Mouse (Mus musculus): Measurements from ENCODE around the gene Samd4b.

Gene Samd4b

DNA sequence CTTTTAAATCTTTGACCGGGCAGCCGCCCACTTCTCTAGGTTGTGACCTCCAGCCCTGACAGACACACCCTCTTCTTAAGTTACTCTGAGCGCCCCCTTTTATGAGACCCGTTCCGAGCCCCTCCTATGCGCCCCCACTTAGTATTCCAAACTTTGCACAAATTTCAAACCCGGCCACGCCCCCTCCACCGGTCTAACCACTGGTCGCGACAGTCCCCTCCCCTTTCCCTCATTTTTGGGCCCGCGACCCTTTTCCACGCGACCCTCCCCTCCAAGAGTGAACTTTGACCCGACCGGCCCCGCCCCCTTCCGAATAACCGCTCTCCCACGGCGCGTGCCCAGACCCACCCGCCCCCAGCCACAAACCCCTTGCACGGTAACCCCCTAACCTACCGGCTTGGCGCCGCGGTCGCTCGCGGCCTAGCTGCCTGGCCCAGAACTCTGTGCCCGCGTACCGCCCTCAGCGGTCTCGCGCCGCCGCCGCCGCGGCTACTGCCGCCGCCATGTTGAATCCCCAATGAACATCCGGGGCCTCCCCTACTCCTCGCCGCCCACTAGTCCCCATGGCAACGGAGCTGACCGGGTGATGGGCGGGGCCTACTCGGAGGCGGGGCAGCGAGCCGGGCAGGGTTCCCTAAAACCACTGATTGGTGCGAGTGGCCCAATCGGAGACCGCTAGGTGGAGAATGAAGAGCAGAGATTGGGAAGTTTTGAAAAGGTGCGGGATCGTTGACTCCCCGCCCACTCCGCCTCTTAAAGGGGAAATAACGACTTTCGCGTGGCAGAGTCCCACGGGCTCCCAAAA, at the start of gene Samd4b, which contains the start of gene Pak4:
TSS of gene Samd4b (minus strand) at position 503 of the 805 bp plus-strand sequence.
TSS of gene Pak4 (minus strand) at position 544 of the 805 bp plus-strand sequence.
- peak; percentile 99 for DNase-seq (ENCODE audit: low read depth)

DNA sequence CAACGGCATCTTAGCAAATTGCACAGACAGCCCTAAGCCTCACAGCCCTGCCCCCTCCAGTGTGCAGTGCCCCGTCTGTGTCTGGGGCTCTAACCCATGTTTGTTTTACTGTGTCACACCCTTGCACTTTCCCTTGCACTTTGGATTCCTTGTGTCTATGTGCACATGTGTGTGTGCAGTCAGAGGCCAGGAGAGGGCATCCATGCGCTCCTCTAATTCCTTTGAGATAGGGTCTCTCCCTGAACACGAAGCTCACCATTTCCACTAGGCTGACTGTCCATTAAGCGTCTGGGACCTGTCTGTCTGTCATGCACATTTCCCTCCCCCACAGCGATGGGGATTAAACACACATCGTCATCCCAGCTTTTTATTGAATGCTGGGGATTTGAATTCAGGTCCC, 49.1 kb upstream of the Samd4b start:
- no peak for DNase-seq (ENCODE audit: low read depth)

DNA sequence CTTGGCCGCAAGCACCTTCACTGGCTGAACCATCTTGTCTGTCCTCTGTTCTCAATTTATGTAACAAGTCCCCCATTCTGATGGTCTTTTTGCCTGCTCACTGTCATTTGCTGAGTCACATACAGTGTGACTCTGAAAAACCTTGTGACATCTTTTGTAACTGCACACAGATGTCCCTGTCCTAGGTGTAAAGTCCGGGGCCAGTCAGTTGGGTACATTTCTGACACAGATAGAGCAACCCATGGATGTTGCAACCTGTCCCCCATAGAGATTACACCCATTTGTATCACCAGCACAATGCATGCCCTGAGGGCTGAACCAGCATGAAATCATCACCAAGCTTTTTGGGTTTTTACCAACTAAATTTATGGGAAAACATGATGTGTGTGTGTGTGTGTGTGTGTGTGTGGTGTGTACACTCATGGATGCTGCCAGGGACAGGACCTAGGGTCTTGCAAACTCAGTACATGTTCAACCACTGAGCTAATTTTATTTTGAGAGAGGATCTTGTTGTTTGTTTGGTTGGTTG, 48.1 kb upstream of the Samd4b start:
- DNase-seq (ENCODE audit: low read depth): peak; percentile 59

DNA sequence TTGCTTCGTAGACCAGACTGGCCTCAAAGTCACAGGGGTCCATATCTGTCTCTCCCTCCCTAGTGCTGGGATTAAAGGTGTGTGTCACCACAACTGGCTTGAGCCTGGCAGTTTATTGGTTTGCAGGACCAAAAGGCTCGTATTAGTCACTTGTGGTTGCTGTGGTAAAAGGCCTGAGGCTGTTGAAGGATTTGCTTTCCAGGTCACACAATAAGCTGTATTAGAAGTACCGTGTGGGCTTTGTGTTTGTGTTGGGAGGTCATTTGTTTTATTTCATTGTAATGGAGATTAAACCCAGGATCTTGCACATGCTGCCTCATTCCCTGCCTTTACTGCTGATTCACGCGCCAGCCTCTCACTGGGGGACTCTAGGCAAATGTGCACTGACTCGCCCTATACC, 47.4 kb upstream of the Samd4b start:
- DNase-seq (ENCODE audit: low read depth): no peak

DNA sequence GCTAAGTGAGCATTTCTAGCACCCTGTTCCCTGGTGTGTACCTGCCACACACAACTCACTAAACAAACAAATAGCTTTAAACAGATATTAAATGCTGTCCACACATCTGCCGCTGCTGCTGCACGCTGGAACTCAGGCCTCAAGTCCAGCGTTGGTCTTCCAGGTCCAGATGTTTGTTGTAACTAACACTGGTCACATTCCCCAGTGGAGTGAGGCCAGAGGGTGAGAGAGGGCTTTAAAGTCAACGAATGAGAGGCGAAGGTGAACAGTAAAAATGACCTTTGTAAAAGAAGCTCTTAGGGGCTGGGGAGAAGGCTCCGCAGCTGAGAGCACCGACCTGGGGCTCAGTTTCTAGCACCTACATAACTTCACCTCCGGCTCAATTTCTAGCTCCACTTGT, 43.6 kb upstream of the Samd4b start:
- no peak for DNase-seq (ENCODE audit: low read depth)

DNA sequence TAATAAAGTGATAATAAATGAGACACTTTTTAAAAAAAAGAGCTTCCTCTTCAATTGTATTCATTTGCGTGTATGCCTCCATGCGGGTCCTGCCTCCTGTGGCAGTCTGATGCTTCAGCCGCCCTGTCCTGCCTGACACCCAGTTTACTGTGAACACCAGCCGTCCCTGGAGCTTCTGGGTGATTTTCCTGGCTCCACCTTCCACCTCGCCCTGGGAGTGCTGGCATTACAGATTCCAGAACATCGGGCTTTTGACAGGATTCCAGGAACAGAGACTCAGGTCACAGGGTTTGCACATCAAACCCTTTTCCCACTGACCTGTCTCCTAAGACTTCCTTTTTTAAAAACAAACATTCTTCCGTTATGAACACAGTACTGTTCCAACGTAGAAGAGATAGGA, 39.6 kb upstream of the Samd4b start:
- no peak for DNase-seq (ENCODE audit: low read depth)

DNA sequence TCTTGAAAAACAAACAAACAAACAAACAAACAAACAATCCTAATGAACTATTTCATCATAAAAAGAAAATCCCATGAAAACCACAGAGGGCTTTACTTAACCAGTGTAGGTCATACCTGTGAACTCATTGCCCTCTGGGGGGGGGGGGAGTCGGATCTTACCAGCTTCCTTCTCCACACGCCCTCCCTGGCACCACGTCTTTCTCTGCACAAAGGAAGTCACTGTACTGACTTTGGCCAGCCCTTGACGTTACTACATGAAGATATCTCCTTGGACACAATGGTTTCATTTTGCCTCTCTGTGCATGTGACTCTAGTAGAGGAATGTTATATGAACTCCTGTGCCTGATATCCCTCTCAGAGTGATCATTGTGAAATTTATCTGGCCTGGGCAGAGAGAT, 36.2 kb upstream of the Samd4b start:
- DNase-seq (ENCODE audit: low read depth): peak; percentile 16

DNA sequence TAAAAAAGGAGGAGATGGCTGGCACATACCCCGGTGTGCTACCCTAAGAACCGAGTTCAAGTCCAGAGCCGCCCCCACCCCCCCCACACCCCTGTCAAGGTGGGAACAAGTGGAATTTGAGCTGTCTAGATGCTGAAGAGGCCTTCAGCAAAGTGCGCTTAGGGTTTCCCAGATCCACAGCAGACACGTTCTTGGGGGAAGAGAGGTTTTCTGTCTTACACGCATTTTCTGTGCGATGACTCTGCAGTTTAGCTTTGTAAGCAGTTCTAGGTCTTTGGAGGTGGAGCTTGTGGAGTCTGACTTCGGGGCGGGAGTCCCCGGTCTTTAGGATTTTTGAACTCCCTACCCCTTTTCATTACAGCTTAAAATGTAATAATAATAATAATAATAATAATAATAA, 33.1 kb upstream of the Samd4b start, which contains the start of gene Acp7:
TSS of gene Acp7 (minus strand) at position 260 of the 400 bp plus-strand sequence.
- DNase-seq (ENCODE audit: low read depth): no peak

DNA sequence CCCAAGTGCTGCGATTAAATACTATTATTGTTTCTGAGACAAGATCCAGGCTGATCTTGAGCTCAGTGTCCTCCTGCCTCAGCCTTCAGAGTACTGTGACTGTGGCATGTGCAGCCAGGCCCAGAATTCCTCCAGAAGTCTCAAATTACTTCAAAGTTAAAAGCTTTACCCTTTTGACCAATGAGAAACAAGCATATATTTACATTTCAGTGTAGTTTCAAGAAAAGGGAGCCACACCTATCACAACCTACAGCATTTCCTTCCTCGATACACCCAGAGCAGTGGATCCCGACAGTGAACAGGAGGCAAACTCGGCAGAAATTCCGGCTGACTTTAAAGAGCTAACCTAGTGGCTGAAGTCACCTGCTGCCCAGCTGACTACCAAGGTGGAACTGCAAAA, 26.8 kb upstream of the Samd4b start:
- DNase-seq (ENCODE audit: low read depth): no peak

DNA sequence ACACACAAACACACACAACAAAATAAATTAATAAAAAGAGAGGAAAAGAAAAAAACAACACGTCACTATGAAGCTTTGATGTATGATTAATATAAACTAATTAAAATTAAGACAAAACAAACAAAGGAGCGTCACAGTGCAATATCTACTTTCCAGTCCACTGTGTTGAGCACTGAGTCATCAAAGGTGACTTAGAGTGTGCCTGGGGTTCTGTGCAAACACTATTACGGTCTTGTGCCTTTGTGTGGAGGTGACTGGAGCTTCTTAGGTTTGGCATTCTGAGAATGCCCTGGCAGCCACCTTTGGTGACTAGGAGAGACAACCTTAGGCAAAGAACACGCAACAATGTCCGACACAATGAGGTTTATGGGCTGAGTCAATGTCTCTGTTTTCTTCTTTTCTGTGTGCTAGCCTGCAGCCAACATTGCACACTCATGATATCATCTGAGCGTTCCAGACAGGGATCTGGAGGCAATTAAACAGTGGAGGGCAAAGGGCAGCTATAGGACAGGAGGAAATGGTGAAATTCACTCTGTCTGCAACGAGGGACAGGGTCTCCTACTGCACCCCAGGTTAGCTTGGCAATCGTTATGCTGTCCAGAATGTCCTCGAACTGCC, 21.3 kb upstream of the Samd4b start:
- DNase-seq (ENCODE audit: low read depth): peak; percentile 70

DNA sequence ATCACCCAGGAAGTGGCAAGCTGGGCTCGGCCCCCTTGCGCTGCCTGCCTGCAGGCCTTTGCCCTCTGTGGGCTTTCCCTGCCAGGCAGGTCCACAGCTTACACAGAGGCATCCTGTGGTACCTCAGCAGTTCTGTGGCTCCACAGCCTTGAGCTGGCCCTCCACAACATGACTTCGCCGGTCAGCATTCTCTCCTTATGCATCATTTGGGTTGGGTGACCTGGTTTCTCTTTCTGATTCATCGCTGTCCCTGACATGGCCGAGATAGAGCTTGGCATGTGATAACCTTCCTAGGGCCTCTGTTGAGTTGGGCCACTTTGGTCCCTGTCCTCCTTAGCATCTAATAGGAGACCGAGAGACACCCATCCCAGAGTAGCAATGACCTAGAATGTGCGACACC, 8.0 kb upstream of the Samd4b start:
- DNase-seq (ENCODE audit: low read depth): no peak

DNA sequence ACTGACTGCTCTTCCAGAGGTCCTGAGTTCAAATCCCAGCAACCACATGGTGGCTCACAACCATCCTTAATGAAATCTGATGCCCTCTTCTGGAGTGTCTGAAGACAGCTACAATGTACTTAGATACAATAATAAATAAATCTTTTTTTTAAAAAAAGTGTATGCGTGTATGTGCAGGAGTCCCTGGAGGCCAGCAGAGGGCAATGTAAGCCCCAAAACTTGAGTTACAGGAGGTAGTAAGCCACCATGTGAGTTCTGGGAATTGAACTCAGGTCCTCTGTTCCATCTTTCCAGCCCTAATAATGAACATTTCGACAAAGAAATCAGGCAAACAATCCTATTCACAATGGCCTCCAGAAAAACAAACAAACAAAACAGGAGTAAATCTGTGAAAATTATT, 5.8 kb upstream of the Samd4b start:
- DNase-seq (ENCODE audit: low read depth): peak; percentile 43

DNA sequence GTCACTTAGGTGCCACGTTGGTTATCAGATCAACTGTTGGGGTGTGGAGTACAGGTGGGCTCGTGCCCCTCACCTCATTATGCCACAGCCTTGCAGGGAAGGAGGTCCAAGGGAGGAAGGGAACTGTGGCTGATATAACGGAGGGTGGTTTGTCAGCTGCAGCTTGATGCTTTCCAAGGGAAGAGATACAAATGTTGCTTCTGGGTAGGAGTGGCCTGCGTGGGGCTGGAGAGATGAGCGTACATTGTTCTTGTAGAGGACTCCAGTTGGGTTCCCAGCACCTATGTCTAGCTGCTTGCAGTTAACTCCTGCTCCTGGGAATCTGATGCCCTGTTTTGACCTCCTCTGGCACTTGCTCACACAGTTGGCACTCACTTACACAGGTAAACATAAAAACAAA, 5.2 kb upstream of the Samd4b start:
- no peak for DNase-seq (ENCODE audit: low read depth)

DNA sequence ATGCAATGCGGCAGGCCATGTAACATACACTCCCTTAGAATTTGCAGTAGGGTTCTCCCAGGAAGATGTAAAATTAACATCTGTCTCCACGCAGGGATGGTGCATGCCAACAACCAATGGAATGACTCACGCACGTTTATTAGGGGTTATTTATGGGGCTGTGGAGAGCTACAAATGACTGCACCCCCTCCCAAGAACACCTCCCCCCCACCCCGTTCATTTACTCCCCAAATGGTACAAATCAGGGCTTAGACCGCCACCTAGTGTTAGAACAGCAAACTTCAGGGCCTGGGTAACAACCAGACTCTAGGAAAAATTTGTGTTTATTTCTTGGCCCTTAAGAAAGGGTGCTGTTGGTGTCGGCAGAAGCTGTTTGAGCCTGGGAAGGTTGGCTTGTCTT, 3.7 kb upstream of the Samd4b start:
- DNase-seq (ENCODE audit: low read depth): peak; percentile 89

DNA sequence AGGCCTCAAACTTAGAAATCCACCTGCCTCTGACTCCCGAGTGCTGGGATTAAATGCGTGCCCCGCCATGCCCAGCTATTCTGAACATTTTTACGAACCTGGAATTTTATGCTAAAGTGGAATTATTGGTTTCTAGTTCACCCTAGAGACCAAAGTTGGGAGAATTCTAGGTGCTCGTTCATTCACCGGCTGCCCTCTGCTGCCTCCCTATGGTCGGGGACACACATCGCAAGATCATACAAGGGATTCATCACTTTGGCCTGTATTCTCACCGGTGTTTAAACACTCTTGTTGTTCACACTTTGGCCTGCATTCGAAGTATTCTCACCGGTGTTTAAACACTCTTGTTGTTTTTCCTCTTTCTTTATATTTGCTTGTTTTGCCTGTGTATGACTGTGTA, 3.1 kb upstream of the Samd4b start:
- peak; percentile 87 for DNase-seq (ENCODE audit: low read depth)

DNA sequence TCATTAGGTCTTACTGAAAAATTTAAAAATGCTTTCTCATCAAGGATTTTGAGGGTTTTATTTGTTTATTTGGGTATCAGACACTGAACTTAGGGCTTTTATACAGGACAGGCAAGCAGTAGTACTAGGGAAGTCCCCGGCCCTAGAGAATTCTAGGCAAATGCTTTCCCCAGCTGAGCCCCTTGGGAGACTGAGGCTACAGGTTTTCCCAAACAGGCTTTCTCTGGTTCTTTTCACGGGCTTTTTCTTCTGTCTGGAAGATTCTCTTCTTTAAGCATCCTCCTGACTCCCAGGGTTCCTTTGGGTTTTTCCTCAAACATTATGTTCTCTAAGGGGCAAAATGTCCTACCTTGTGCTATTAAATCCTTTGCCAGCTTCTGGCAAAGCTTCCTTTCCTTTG, 1.0 kb upstream of the Samd4b start:
- no peak for DNase-seq (ENCODE audit: low read depth)

DNA sequence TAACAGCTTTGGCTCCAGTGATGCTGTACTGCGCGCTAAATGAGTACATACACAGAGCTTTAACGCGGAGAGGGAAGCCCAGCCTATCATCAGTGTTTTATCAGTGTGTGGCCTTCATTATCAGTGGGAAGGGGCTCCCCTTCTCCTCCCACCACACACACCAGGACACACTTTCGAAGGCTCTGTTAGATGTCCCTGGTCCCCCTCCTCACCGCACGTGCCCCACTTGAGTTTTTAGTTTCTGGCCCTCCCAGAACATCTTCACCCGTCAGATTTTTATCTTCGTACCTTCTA, 720 bp downstream of the Samd4b start:
- DNase-seq (ENCODE audit: low read depth): no peak

DNA sequence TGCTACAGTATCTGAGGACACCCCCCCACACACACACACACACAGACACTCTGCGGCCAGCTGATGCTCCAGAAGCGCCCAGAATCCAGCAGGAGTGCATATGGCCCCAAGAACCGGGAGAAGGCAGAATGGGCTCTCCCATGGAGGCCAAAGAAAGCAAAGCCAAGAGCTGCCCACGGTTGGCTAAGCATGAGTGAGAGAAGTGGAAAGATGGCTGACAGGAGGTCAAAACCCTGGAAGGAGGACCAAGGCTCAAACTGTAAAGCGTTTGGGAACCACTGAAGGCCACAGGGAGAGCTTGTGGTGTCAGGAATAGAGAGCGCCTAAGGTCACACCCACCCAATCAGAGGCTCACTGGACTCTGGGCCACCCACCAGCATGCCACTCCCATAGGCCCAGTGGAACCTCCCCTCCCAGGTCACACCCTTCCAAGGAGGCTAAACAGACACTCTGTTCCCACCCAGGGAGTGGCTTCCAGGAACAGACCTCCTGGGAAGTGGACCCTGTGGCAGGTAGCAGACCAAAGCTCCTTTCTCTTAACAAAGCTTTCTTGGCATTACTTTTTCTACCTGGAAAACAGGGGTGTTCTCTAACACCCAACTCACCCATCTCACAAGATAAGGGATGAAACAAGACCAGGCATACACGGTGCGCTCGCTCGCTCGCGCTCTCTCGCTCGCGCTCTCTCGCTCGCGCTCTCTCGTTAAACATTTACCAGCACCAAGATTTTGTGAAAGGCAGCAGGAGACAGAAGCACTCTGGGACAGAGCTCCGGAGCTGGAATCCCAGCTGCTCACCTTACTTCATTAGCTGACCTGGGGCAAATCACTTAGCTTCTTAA, 1.3 kb downstream of the Samd4b start:
- DNase-seq (ENCODE audit: low read depth): peak; percentile 11

DNA sequence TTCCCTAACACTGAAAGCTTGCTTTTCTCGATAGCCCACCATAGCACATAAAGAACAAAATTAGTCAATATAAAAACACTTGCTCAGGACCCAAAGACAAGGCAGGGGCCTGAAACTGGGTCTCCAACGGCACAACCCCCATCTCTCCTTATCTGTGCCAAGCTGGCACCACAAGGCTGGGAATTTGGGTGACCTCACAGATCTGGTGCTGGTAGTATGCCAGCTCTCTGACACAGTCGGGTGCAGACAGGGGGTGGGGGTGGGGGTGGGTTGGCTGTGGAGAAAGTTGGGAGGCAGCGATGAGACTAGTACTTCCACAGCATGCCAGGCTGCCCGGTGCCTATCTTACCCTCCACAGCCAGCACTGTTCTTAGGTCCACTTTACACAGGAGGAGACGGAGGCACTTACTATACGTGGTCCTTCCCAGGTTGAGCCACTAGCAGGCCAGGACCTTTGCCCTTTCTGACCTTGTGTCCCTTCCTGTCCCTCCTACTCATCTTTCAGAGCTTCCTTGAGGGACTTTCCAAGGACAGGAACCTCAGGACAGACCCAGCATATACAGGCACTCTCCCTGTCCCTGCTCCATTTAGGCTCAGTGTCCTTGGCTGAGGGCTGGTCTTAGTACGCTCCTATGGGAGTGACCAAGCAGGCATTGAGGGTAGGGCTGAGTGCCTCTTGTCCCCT, 2.1 kb downstream of the Samd4b start:
- peak; percentile 24 for DNase-seq (ENCODE audit: low read depth)

DNA sequence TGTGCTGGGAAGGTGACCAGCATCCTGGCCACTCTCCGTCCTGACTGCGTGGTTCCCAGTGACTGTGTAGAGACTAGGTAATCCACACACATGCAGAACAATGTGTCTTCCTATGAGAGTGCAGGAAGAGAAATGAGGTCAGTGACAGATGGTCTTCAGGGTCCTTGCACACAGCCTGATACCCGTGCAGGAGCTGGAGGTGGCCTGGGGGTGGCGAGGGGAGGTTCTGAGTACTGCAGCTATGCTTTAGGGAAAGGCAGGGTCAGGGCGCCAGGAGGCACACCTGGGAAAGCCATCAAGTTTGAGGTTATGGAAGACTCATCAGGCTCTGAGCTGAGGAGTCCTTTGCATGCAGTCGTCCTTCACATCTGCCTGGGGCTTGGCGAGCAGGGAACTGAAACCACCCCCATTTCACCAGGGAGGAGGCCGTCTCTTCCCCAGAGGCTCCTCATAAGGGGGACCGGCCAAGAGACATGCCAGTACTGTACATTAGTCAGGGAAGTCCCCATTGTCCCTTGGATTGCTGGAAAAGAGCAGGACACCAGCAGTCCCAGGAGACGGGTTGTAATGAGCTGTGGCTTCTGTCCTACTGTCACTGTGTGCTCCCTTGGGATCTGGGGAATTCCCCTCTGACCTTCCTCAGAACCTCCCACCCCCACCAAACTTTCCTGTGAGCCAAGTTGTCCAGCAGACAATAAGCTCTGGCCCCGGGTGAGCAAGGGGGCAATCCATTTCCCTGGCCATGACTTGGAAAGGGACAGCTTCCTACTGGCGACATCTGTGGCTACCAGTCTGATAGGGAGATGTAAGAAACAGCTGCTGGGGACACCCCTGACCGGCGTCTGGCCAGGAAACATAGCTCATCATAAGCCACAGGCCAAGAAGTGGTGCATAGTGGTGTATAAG, 4.5 kb downstream of the Samd4b start:
- DNase-seq (ENCODE audit: low read depth): no peak

DNA sequence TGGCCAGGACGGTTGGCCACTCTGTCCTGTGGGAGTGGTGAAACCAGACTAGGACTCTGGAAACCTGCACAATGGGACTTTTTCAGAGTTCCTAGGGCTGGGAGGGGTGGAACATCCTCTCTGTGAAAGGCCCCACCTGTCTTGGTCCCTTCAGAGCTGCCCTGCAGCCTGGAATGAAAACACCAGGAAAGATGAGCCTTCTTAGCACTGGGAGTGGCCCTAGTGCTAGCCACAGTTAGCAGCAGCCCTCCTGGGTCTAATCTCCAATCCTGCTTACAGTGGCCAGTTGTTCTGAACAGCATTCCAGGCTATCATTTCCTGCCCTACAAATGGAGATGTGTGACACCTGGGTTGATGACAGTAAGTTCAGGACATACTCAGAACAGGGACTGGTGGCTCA, 6.1 kb downstream of the Samd4b start:
- DNase-seq (ENCODE audit: low read depth): no peak
